Mouse (Mus musculus) erythroblast, adult 5-6 weeks (primary cell): ENCODE results near the gene Plscr1. TPM values are rescaled to one million over a fixed set of nuclear protein-coding genes. Genes with fewer than 3 reads are reported as not detected.

ENCODE experiments used
- ATAC-seq: replicated peaks from 2 replicates; pipeline ENCODE4 v1.8.0; 2016; ENCODE audit warnings: moderate number of reproducible peaks, mild to moderate bottlenecking, moderate TSS enrichment, inconsistent platforms; ENCODE audit not compliant: poor library complexity, low FRiP score, severe bottlenecking
- total RNA-seq, 2 experiments: library from RNA; stranded (forward) in 1 of 2; stranded (reverse) in 1 of 2; fragments of 150-400 nt in 1 of 2; fragments of 200-764, 138-1000 nt in 1 of 2; gene quantifications; 2 replicates each; pipeline versions ENCODE4 v1.2.3 to v1.2.4; 2015 to 2017; ENCODE audit warnings: low replicate concordance in 2 of 2

The Plscr1 gene
- total RNA-seq, 2 experiments from 2014 or later = 19.1 to 35.2 TPM

DNA sequence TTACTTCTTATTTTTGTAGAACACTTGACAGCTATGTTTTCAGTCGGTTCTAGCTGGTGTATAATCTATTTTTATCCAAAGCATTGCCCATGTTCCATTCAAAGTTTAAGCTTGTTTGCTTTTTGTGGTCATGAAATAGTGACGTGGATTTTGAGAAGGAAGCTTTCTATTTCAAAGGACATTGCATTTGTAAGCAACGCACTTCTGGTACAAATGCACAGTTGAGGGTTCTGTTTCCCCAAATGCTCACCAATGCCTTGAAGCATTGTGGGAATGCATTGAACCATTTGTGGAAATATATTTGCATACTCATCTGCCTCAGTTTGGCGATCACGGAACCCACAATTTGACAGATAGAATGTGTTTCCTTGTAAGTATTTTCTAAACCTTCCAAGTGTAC lies 3.2 kb downstream of the Plscr1 start:
- ATAC-seq = 0 out of 2 replicates have a peak, but pooled peaks have one; percentile 23

DNA sequence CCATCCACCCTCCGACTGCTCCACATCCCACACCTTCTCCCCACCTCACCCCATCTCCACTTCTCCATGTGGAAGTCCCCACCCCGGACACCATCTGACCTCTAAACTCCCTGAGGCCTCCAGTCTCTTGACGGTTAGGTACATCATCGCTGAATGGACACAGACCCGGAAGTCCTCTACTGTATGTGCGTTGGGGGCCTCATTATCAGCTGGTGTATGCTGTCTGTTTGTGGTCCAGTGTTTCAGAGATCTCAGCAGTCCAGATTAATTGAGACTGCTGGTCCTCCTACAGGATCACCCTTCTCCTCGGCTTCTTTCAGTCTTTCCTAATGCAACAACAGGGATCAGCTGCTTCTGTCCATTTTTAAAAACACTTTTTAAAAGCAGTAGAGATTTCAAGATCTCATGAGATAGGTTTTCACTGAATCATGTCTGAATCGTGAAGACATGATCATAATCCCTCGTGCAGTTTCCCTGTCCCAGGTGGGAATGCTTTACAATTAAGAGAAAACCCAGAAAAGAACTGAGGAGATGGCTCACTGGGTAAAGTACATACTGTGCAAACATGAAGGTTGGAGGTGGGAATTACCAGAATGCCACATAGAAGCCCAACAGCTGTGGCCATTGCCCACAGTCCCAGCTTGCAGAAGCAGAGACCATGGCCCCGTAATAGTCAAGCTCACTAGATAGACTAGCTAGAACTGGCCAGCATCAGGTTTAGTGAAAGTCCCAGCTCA lies 4.2 kb downstream of the Plscr1 start:
- no peak for ATAC-seq

DNA sequence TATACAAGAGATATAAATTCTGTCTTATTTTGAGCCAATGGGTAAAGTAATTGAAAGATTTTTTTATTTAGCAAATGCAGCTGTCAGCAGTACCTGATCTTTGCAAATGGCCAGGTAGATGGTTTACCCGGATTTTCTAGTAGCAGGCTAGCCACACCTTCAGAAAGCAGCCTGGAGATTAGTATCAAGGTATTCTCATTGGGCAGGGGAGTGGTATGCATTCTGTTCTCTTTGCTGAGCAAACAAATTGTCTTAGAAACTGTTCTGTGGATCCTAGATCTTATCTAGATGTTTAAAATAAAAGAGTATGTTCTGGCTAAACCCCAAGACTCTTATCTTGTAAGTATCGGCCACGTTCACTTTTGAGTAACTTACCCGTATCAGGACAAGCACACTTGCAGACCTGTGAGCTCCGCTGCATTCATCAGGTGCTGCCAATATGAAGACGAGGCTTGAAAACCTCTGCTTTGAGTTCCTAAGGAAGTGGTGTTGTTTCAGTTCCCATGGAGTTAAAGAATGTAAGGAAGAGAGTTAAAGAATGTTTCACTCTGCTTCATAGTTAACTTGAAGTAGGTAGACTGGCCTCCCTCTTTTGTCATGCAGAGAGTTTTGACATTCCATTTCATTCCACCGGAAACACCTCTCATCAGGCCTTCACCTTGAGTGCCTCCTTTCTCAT lies 11.1 kb downstream of the Plscr1 start:
- no peak for ATAC-seq

DNA sequence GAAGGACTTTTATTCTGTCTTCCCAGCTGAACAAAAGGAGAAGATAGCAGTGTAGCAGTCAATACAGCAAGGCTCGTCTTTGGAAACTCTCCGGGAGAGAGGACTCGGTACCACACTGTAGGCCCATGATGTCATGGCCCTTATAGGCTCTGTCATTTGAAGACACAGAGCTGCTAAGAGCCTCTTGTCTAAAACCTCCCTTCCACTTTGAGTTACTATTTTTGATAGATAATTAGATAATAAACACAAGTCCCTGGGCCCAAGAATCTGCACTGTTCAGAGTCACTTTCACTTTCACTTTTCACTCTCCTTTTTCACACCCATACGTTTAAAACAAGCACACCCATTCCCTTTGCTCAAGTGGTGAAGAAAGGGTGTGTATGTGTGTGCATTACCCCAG lies 16.2 kb downstream of the Plscr1 start:
- ATAC-seq = peak; percentile 79

DNA sequence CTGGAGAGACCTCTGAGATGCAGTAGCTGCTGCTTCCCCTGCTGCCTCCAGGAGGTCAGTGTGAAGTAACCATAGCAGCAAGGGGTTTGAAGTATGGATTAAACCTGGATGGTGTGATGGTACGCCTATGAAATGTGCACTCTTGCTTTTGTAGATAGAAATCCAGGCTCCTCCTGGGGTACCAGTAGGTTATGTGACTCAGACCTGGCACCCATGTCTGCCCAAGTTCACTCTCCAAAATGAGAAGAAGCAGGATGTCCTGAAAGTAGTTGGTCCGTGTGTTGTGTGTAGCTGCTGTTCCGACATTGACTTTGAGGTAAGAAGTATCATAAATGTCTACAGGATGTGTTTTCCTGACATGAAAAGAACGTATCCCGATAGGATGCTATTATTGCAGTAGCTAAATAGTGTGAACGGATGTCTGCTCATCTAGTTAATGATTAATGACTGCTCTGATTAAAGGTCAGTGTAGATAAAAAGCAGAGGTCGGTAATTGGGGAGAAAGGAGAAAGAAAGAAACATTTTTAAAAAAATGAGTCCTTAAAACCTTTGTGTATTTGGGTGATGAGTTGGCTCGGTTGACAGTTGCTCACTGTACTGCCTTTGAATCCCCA lies 17.1 kb downstream of the Plscr1 start:
- 0 out of 2 replicates have a peak, but pooled peaks have one; percentile 27 for ATAC-seq

DNA sequence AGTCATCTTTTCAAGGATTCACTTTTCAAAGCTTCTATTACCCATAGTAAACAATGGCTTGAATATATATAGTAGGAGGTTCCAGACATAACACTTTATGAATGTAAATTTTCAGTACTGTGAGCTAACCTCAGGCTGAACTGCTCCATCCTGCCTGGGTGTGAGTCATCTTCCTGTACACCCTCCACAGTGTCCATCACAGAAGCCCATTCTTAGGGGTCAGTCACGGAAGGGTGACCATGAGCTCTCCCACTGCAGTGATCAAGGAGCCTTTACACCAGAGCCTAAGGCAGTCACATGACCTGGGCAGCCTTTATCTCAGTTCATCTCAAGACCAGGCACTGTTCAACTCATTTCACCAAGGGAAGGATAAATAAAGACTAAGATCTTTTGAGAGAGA lies 18.2 kb downstream of the Plscr1 start:
- ATAC-seq = no peak

DNA sequence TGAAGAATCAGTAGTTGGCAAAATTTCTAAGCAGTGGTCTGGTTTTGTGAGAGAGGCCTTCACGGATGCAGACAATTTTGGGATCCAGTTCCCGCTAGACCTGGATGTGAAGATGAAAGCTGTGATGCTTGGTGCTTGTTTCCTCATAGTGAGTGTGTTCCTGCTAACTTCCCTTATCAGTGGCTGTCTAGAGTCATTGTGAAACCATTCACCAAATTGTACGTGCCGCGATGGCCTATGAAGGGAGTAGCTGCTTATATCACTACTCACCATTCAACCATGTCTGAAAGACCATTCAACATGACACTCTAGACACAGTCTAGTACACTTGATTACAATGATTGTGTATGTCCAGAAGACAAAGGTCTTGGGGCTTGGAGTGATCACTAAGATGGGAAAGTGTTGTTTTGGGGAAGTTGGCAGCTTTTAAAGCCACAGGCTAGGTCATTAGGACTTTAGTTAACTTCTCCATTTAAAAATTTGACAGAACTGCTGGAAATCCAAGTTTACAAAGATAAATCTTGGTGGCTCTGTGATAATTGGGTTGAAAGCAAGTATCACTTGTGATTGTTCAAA lies 20.4 kb downstream of the Plscr1 start:
- ATAC-seq = no peak

DNA sequence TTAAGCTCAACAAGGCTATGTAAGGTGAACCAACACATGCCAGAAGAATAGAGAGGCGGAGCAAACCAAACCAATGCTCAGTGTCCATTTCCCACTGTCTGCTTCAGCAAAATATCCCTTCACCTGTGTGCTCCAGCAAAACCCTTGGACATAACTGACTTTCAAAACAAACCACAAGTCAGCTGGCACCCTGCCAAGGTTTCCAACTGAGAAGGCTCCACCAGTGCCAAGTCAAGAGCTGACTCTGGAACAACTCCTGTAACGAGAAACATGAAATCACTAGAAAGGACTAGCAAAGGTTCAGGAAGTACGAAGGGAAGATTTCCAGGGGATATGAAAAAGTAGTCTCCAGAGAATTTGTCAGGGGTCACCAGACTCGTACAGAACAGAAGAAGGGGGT lies 21.4 kb downstream of the Plscr1 start:
- ATAC-seq = no peak

DNA sequence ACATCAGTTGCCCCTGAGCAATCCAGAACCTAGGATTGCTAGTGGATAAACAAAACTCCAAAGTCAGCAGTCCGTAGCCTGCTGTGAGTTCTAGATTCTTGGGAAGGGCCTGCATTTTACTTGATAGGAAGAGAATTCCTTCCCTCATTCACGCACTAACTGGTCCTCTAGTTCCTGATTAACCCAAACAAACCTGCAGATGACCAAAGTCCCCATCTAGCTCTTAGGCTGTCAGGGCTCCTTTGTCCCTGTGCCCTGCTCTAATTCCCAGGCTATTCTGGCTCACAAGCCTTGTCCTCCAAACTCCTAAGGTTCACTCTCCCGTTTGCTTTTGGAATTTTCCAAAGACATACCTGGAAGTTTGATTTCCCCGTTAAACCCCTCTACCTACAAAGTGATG lies 23.1 kb downstream of the Plscr1 start:
- no peak for ATAC-seq

DNA sequence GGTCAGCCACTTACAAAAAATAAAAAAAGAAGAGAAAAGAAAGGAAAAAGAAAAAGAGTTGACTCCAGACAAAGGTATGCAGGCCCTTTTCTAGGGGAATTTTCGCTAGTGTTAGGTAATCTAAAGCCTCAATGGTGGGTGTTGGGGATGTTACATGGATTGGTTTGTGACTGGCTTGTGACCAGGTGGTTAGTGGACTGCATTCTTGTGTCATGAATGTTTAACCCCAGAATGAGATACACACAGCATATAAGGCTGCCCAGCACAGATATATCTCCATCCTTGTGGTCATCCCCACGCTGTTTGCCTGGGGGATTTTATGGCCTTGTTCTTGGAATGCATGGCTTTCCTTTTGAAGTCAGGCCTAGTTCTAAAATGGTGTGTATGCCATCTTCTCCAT lies 23.7 kb downstream of the Plscr1 start:
- ATAC-seq = no peak

DNA sequence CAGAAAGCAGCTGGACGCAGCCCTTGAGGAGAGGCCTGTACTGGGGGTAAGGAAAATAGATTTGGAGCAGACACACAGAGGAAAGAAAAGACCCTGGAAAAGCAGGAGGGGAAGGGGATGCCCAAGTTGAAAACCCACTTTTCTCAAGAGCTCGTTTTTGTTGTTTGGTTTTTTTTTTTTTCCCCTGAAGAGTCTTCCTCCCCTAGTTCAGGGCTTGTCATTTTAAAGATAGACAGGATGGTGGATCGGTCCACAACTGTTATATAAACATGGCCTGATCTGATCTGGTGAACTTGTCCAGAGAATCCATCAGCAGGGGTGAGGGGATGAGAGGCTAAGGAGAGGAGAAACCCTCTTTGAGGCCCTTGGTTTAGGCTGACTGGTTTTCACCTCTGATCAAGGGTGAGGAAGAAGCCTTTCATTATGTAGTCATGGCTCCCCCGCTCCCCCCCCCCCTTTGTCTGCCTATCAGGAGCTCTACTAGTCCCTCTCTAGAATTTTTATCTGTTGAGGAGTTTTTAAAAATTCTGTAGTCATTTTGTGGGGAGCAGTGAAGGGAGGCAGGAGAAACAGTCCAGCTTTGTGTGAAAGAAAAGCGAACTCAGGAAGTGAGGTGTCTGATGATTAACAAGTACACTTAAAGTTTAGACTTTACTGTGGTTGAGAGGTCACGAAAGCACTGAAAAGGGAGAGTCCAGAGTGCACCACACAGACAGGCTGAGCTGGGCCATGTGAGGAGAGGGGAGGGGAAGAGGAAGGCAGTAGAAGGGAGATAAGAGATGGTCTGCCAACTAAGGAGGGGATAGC lies 24.6 kb downstream of the Plscr1 start:
- peak; percentile 65; the same call in 1 of the 2 replicates for ATAC-seq

DNA sequence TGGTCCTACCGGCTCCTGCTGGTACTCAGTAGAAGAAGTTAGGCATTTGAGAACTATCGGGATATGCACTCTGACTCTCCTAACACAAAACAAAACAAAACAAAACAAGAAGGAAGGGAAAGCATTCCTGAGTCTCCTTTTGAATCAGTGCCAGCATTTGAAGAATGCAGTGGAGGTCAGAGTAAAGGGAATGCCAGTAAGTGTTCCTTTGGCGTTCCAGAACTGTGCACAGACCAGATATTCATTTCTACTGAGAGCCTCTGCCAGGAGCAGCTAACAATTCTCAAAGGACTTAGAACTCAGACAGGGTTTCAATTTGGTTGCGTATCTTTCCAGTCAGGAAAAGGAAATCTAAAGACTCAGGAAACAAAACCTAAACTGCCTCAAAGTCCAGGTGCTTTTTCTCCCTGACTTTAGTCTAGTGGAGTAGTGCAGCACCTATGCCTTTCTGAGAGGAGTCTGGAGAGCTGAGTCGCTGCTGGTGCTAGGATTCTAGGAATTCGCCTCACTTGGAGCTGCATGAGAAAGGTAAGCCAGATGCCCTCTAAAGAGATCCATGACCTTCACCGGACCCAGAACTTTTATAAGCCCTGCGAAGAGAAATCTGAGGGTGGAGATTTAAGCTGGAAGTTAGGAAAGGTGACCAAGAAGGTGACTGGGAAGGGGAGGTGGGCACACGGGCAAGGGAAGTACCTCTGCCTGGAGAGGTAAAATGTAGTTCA lies 26.1 kb downstream of the Plscr1 start, which contains the start of gene Plscr2:
Plscr2 (plus strand) TSS at position 117 of the 722 bp plus-strand sequence.
- no peak for ATAC-seq

DNA sequence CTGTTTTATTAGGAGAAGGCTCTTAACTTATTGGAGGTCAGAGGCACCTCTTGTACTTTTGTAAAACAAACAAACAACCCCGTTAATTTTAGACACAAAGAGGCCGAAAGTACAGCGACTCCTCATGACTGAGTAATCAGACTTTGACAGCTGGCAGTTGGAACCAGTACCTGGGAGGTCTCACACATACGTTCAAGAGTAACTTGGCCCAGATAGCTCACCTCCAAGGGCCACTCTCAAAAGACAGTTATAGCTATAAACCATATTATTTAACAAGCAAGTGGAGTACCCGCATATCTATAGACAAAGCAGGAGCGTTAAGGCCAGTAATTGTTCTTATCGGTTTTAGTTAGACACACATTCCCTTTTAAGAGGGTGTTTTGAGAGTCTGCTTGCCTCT lies 26.8 kb downstream of the Plscr1 start:
- ATAC-seq = peak; percentile 54; the same call in 1 of the 2 replicates

DNA sequence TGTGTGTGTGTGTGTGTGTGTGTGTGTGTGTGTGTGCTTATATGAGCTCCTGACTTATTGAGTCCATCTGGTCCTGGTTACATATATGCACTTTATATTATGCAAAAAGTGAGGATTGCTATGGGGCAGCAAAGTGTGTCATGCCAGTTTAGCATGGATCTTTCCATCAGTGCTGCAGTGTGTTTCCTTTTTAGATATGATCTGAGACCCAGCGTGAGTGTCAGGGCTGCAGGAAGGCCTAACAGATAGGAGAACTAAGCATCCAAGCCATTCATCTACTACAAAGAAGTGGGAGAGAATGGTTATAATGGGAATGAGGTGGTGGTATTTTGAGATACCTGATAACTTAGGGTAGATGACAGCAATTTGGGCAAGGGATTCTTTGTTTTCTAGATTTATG lies 30.5 kb downstream of the Plscr1 start:
- no peak for ATAC-seq

DNA sequence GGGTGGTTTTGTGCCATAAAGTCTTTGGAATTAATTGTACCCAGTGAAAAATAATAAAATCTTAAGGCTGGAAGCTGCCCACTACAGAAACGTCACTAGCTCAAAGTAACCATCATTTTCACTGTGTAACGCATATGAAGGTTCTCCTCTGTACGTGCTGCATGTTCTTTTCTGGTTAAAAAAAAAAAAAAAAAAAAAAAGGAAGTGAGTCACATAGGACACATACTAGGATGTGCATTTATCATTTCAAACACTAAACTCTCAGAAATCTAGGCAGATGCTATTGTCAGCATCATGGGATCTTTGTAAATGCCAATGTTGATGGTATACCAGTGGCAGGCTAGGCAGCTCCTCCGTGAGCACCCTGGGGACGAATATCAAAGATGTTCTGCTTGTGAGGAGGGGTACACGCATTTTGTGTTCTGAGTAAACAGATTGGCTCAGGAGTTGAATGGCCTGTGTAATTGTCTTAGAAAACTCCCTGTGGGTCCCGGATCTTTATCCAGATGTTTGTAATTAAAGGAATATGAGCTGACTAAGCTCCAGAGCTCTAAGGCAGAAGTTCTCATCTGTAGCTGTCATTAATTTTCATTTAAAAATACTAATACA lies 33.1 kb downstream of the Plscr1 start:
- ATAC-seq = no peak

DNA sequence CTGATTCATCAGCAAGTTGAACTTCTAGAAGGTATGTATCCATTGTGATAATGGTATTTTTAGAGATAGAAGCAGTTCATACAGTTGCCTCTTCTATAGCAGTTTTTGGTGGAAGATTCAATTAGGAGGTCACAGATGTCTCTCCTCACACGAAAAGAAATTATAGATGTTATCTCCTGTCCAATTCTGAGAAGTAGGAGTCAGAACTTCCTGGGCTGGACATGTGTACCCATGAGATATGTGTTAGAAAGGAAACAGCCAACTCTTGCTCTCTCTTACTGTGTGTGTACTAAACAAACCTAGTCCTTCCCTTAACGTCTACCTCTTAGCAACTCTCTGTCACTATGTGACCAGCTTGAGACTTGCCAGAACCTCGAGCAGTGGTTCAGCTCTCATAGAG lies 40.1 kb downstream of the Plscr1 start:
- no peak for ATAC-seq

DNA sequence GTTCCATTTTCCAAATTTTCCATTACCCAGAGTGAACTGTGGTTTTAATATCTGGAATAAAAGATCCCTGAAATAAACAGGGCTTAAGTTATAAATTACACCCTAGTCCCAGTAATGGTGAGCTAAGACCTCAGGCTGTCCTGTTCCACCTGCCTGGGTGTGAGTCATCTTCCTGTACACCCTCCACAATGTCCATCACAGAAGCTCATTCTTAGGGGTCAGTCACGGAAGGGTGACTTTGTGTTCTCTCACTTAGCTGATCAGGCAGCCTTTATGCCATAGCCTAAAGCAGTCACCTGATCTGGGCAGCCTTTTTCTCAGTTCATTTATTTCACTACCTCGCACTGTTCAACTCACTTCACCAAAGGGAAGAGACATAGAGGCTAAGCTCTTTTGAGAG lies 42.6 kb downstream of the Plscr1 start:
- no peak for ATAC-seq

DNA sequence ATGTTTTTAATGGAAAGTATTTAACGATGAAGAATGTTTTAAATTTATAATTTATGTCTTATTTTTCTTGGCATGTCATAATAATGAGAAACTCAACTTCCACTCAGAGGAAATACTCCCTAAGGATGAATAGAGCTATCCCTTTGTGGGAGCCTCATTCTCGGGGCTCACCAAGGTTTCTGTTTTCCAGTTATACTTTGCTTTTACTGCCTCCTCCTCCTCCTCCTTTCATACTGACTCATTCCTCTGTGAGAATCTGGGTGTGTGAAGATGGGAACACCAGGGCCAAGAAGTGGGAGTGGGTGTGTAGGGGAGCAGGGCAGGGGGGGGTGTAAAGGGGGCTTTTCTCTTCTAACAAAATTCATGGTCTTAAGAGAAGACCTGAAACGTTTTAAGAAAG lies 43.4 kb downstream of the Plscr1 start:
- no peak for ATAC-seq
